Mouse (Mus musculus): ENCODE measurements around the gene Raf1.

- TF ChIP-seq POLR2A (IDR thresholded peaks at IDR 0.05; ENCODE audit: low read depth, low read length), result peak; percentile 82
- no peak for TF ChIP-seq CTCF (IDR thresholded peaks at IDR 0.05; ENCODE audit: extremely low read depth, insufficient read depth, insufficient read length, insufficient replicate concordance)
Observed at GRCm38 (mm10) chr6:115676452-115677128, at the start of gene Raf1.

Data from spleen, adult 2 months (tissue).